Mouse (Mus musculus): ENCODE measurements around the gene Gpr142.
A peak's percentile ranks its signal among the peaks of the same experiment; 100 is the strongest.

Gpr142 gene

GRCm38 (mm10) chr11:114833166-114833565, 34.4 kb downstream of the Gpr142 start:
- Histone ChIP-seq H3K4me1 (replicated peaks; ENCODE audit: low read depth, low read length) (peaks cover 58% of the 10 kb centered on the region), H3K9me3 (ENCODE audit: low read length) (peaks cover 5% of the 10 kb centered on the region; the same call in 1 of the 2 replicates), H3K36me3 (ENCODE audit: insufficient read depth, low read length) (no peaks in the 10 kb centered on the region), H3K27me3 (ENCODE audit: insufficient read depth, low read length) (no peaks in the 10 kb centered on the region), H3K4me3 (replicated peaks; ENCODE audit: low read length) (no peak overlapping the region)
- TF ChIP-seq POU5F1 (IDR thresholded peaks at IDR 0.05; ENCODE audit: borderline replicate concordance, low read length) = no peak
- no peak for TF ChIP-seq CTCF (conservative IDR thresholded peaks at IDR 0.05; ENCODE audit: low read length)
- TF ChIP-seq NANOG (IDR thresholded peaks at IDR 0.05; ENCODE audit: borderline replicate concordance, low read length) = no peak

- Histone ChIP-seq H3K9me3 (ENCODE audit: low read length) (peaks cover 21% of the 10 kb centered on the region), H3K27me3 (ENCODE audit: insufficient read depth, low read length) (peaks cover 17% of the 10 kb centered on the region), H3K4me3 (replicated peaks; ENCODE audit: low read length) (peak overlapping the region; percentile 60), H3K36me3 (ENCODE audit: insufficient read depth, low read length) (no peaks in the 10 kb centered on the region), H3K4me1 (replicated peaks; ENCODE audit: low read depth, low read length) (peaks cover 38% of the 10 kb centered on the region)
- TF ChIP-seq NANOG (IDR thresholded peaks at IDR 0.05; ENCODE audit: borderline replicate concordance, low read length) = no peak
- TF ChIP-seq POU5F1 (IDR thresholded peaks at IDR 0.05; ENCODE audit: borderline replicate concordance, low read length) = no peak
- TF ChIP-seq CTCF (conservative IDR thresholded peaks at IDR 0.05; ENCODE audit: low read length) = no peak
Observed at GRCm38 (mm10) chr11:114843818-114844463, 45.2 kb downstream of the Gpr142 start.

- peak overlapping the region; percentile 60 for H3K4me3 ChIP-seq (replicated peaks; ENCODE audit: low read length)
- H3K4me1 ChIP-seq (replicated peaks; ENCODE audit: low read depth, low read length) = peaks cover 43% of the 10 kb centered on the region
- no peaks in the 10 kb centered on the region for H3K36me3 ChIP-seq (ENCODE audit: insufficient read depth, low read length)
- peaks cover 24% of the 10 kb centered on the region for H3K27me3 ChIP-seq (ENCODE audit: insufficient read depth, low read length)
- TF ChIP-seq NANOG (IDR thresholded peaks at IDR 0.05; ENCODE audit: borderline replicate concordance, low read length) (no peak), POU5F1 (IDR thresholded peaks at IDR 0.05; ENCODE audit: borderline replicate concordance, low read length) (no peak), CTCF (conservative IDR thresholded peaks at IDR 0.05; ENCODE audit: low read length) (no peak)
- peaks cover 20% of the 10 kb centered on the region for H3K9me3 ChIP-seq (ENCODE audit: low read length)
Observed at GRCm38 (mm10) chr11:114844464-114845220, 45.9 kb downstream of the Gpr142 start.

- Histone ChIP-seq H3K4me1 (replicated peaks; ENCODE audit: low read depth, low read length) (peaks cover 56% of the 10 kb centered on the region), H3K4me3 (replicated peaks; ENCODE audit: low read length) (no peak overlapping the region; the same call in 1 of the 2 replicates), H3K36me3 (ENCODE audit: insufficient read depth, low read length) (no peaks in the 10 kb centered on the region), H3K9me3 (ENCODE audit: low read length) (peaks cover 7% of the 10 kb centered on the region), H3K27me3 (ENCODE audit: insufficient read depth, low read length) (peaks cover 39% of the 10 kb centered on the region)
- no peak for TF ChIP-seq CTCF (conservative IDR thresholded peaks at IDR 0.05; ENCODE audit: low read length)
- no peak for TF ChIP-seq POU5F1 (IDR thresholded peaks at IDR 0.05; ENCODE audit: borderline replicate concordance, low read length)
Observed at GRCm38 (mm10) chr11:114846336-114846735, 47.6 kb downstream of the Gpr142 start.

- Histone ChIP-seq H3K27me3 (ENCODE audit: insufficient read depth, low read length) (peaks cover 46% of the 10 kb centered on the region), H3K36me3 (ENCODE audit: insufficient read depth, low read length) (no peaks in the 10 kb centered on the region), H3K9me3 (ENCODE audit: low read length) (0 out of 2 replicates have a peak, but pooled peaks cover under 1% of the 10 kb centered on the region), H3K4me3 (replicated peaks; ENCODE audit: low read length) (no peak overlapping the region), H3K4me1 (replicated peaks; ENCODE audit: low read depth, low read length) (peaks cover 57% of the 10 kb centered on the region)
- no peak for TF ChIP-seq CTCF (conservative IDR thresholded peaks at IDR 0.05; ENCODE audit: low read length)
- no peak for TF ChIP-seq NANOG (IDR thresholded peaks at IDR 0.05; ENCODE audit: borderline replicate concordance, low read length)
- no peak for TF ChIP-seq POU5F1 (IDR thresholded peaks at IDR 0.05; ENCODE audit: borderline replicate concordance, low read length)
Observed at GRCm38 (mm10) chr11:114847008-114847407, 48.3 kb downstream of the Gpr142 start.

- H3K27me3 ChIP-seq (ENCODE audit: insufficient read depth, low read length) = peaks cover 56% of the 10 kb centered on the region
- H3K4me3 ChIP-seq (replicated peaks; ENCODE audit: low read length) = no peak overlapping the region
- H3K4me1 ChIP-seq (replicated peaks; ENCODE audit: low read depth, low read length) = peaks cover 69% of the 10 kb centered on the region
- no peak for TF ChIP-seq POU5F1 (IDR thresholded peaks at IDR 0.05; ENCODE audit: borderline replicate concordance, low read length)
- no peak for TF ChIP-seq NANOG (IDR thresholded peaks at IDR 0.05; ENCODE audit: borderline replicate concordance, low read length)
- TF ChIP-seq CTCF (conservative IDR thresholded peaks at IDR 0.05; ENCODE audit: low read length) = no peak
- no peaks in the 10 kb centered on the region for H3K36me3 ChIP-seq (ENCODE audit: insufficient read depth, low read length)
- H3K9me3 ChIP-seq (ENCODE audit: low read length) = no peaks in the 10 kb centered on the region
Observed at GRCm38 (mm10) chr11:114849572-114849971, 50.8 kb downstream of the Gpr142 start.

GRCm38 (mm10) chr11:114850066-114850451, 51.3 kb downstream of the Gpr142 start:
- Histone ChIP-seq H3K27me3 (ENCODE audit: insufficient read depth, low read length) (peaks cover 61% of the 10 kb centered on the region), H3K4me1 (replicated peaks; ENCODE audit: low read depth, low read length) (peaks cover 68% of the 10 kb centered on the region), H3K9me3 (ENCODE audit: low read length) (no peaks in the 10 kb centered on the region), H3K4me3 (replicated peaks; ENCODE audit: low read length) (no peak overlapping the region), H3K36me3 (ENCODE audit: insufficient read depth, low read length) (no peaks in the 10 kb centered on the region)
- no peak for TF ChIP-seq POU5F1 (IDR thresholded peaks at IDR 0.05; ENCODE audit: borderline replicate concordance, low read length)
- TF ChIP-seq NANOG (IDR thresholded peaks at IDR 0.05; ENCODE audit: borderline replicate concordance, low read length) = no peak
- no peak for TF ChIP-seq CTCF (conservative IDR thresholded peaks at IDR 0.05; ENCODE audit: low read length)

- TF ChIP-seq POU5F1 (IDR thresholded peaks at IDR 0.05; ENCODE audit: borderline replicate concordance, low read length) = no peak
- no peak for TF ChIP-seq CTCF (conservative IDR thresholded peaks at IDR 0.05; ENCODE audit: low read length)
- TF ChIP-seq NANOG (IDR thresholded peaks at IDR 0.05; ENCODE audit: borderline replicate concordance, low read length) = no peak
- Histone ChIP-seq H3K4me1 (replicated peaks; ENCODE audit: low read depth, low read length) (peaks cover 62% of the 10 kb centered on the region), H3K4me3 (replicated peaks; ENCODE audit: low read length) (peak within 1 kb of the TSS; percentile 86), H3K36me3 (ENCODE audit: insufficient read depth, low read length) (no peaks in the 10 kb centered on the region), H3K27me3 (ENCODE audit: insufficient read depth, low read length) (peaks cover 61% of the 10 kb centered on the region), H3K9me3 (ENCODE audit: low read length) (no peaks in the 10 kb centered on the region)
Observed at GRCm38 (mm10) chr11:114850452-114851268, 51.9 kb downstream of the Gpr142 start, which contains the start of gene Gprc5c. TSS of gene Gprc5c (plus strand) at chr11:114851152.

All from E14TG2a.4 (cell line).